Mouse (Mus musculus) lung, postnatal 0 days (tissue): ENCODE results near the gene Slc35c2. TPM values are rescaled to one million over a fixed set of nuclear protein-coding genes. Genes with fewer than 3 reads are reported as not detected.
A peak's percentile ranks its signal among the peaks of the same experiment; 100 is the strongest.

Experiments used
- ATAC-seq: fragments of 200-750 bp; cut with Nextera tagmentation; 2 replicates; pipeline ENCODE4 v1.8.0; 2017; ENCODE audit warnings: moderate library complexity
- DNase-seq: peaks from one replicate; pipeline ENCODE4 v3.0.0-alpha.2; 2016; ENCODE audit warnings: low spot score
- H3K27ac ChIP-seq: fragments of 300-500 bp; sonication (generic); 2 replicates; pipeline ENCODE4 v1.5.1; 2014; ENCODE audit warnings: antibody characterized with exemption, mild to moderate bottlenecking, low read length, mixed read lengths
- H3K27me3 ChIP-seq: fragments of 300-500 bp; sonication (generic); replicated peaks from 2 replicates; pipeline ENCODE4 v1.6.1; 2014; ENCODE audit warnings: low read length, mixed read lengths; ENCODE audit not compliant: insufficient read depth
- H3K36me3 ChIP-seq: fragments of 300-500 bp; sonication (generic); 2 replicates; pipeline ENCODE4 v1.6.1; 2014; ENCODE audit warnings: low read length, mixed read lengths; ENCODE audit not compliant: insufficient read depth
- H3K4me1 ChIP-seq: fragments of 300-500 bp; sonication (generic); 2 replicates; pipeline ENCODE4 v1.6.1; 2014; ENCODE audit warnings: antibody characterized with exemption, low read depth, low read length, mixed read lengths; ENCODE audit not compliant: insufficient read depth
- H3K4me2 ChIP-seq: fragments of 300-500 bp; sonication (generic); replicated peaks from 2 replicates; pipeline ENCODE4 v1.6.1; 2014; ENCODE audit warnings: low read depth, mild to moderate bottlenecking, low read length, moderate library complexity, mixed read lengths
- H3K4me3 ChIP-seq: fragments of 300-500 bp; sonication (generic); 2 replicates; pipeline ENCODE4 v1.5.1; 2014; ENCODE audit warnings: low read depth, low read length
- H3K9ac ChIP-seq: fragments of 300-500 bp; sonication (generic); replicated peaks from 2 replicates; pipeline ENCODE4 v1.6.1; 2014; ENCODE audit warnings: low read depth, mild to moderate bottlenecking
- H3K9me3 ChIP-seq: fragments of 300-500 bp; sonication (generic); 2 replicates; pipeline ENCODE4 v1.6.1; 2016; ENCODE audit warnings: low read length, mixed read lengths
- CTCF ChIP-seq: IDR thresholded peaks from 2 replicates; pipeline ENCODE4 v1.5.1; 2016; ENCODE audit warnings: antibody characterized with exemption, mild to moderate bottlenecking
- EP300 ChIP-seq: IDR thresholded peaks from 2 replicates; pipeline ENCODE4 v1.6.1; 2016; ENCODE audit warnings: antibody characterized with exemption, mild to moderate bottlenecking, control low read depth
- WGBS: fragments of 180-500 bp; shearing (Covaris S2); extraction: QIAGEN DNeasy Blood & Tissue Kit; methylation state at CpG from one replicate; pipeline ENCODE4 v1.1.7; 2014; 5-methylcytosine and 5-hydroxymethylcytosine counted together
- polyA plus RNA-seq: library from polyadenylated mRNA; unstranded; fragments of >200 nt; fragmentation: Nextera tagmentation; extraction: Ambion mirVana; gene quantifications from 2 replicates; pipeline ENCODE4 v1.2.1, GENCODE M21; 2015

The Slc35c2 gene
- polyA plus RNA-seq, 1 experiment from 2014 or later, result 42.8 TPM

GRCm38 (mm10) chr2:165234613-165235291, 52.9 kb downstream of the Slc35c2 start, which contains the start of gene Cdh22:
TSS of gene Cdh22 (minus strand) at chr2:165234853.
- no peak for TF ChIP-seq EP300
- peak; percentile 60 for TF ChIP-seq CTCF
- Histone ChIP-seq H3K9me3 (no peaks in the 10 kb centered on the region), H3K27me3 (peaks cover 58% of the 10 kb centered on the region), H3K9ac (no peak within 1 kb of the TSS), H3K27ac (no peak within 1 kb of the TSS), H3K36me3 (no peaks in the 10 kb centered on the region), H3K4me1 (0 out of 2 replicates have a peak, but pooled peaks cover 2% of the 10 kb centered on the region), H3K4me3 (peak within 1 kb of the TSS; percentile 49), H3K4me2 (peak within 1 kb of the TSS; percentile 92)
- ATAC-seq (peak; percentile 78), DNase-seq (peak; percentile 73)
- WGBS, result 3% methylated on average over 26 of the region's 60 CpGs

GRCm38 (mm10) chr2:165234291-165234612, 53.4 kb downstream of the Slc35c2 start:
- TF ChIP-seq CTCF, result no peak
- no peak for TF ChIP-seq EP300
- no peaks in the 10 kb centered on the region for H3K9me3 ChIP-seq
- ATAC-seq (peak; percentile 19; the same call in 1 of the 2 replicates), DNase-seq (peak; percentile 10)
- H3K27ac ChIP-seq, result no peak overlapping the region
- peak overlapping the region; percentile 49 for H3K4me3 ChIP-seq
- H3K36me3 ChIP-seq, result no peaks in the 10 kb centered on the region
- peak overlapping the region; percentile 92 for H3K4me2 ChIP-seq
- 0 out of 2 replicates have a peak, but pooled peaks cover 2% of the 10 kb centered on the region for H3K4me1 ChIP-seq
- peaks cover 53% of the 10 kb centered on the region for H3K27me3 ChIP-seq
- 1% methylated on average over 32 of the region's 41 CpGs for WGBS
- H3K9ac ChIP-seq, result no peak overlapping the region

GRCm38 (mm10) chr2:165233491-165234290, 54.0 kb downstream of the Slc35c2 start:
- Histone ChIP-seq H3K27me3 (peaks cover 50% of the 10 kb centered on the region), H3K4me1 (0 out of 2 replicates have a peak, but pooled peaks cover 2% of the 10 kb centered on the region), H3K9me3 (no peaks in the 10 kb centered on the region), H3K36me3 (no peaks in the 10 kb centered on the region), H3K27ac (no peak overlapping the region), H3K4me2 (peak overlapping the region; percentile 92), H3K9ac (no peak overlapping the region), H3K4me3 (peak overlapping the region; percentile 49)
- WGBS, result 2% methylated on average over 59 of the region's 82 CpGs
- TF ChIP-seq EP300 (no peak), CTCF (peak; percentile 70)
- ATAC-seq (peak; percentile 30; the same call in 1 of the 2 replicates), DNase-seq (peak; percentile 43)

- no peaks in the 10 kb centered on the region for H3K9me3 ChIP-seq
- no peak overlapping the region for H3K4me2 ChIP-seq
- H3K36me3 ChIP-seq, result no peaks in the 10 kb centered on the region
- peaks cover 29% of the 10 kb centered on the region for H3K27me3 ChIP-seq
- WGBS, result 66% methylated on average over 11 of the region's 11 CpGs
- no peak for ATAC-seq
- no peak overlapping the region for H3K9ac ChIP-seq
- DNase-seq, result peak; percentile 33
- no peak overlapping the region for H3K27ac ChIP-seq
- no peak overlapping the region for H3K4me3 ChIP-seq
- TF ChIP-seq EP300 (no peak), CTCF (no peak)
- no peaks in the 10 kb centered on the region for H3K4me1 ChIP-seq
Measured at GRCm38 (mm10) chr2:165229050-165229449, 58.6 kb downstream of the Slc35c2 start.

Other genes starting within 250 kb of the Slc35c2 start
- gene Cd40, start 232.2 kb downstream of the Slc35c2 start, polyA plus RNA-seq, result 57.9 and 77.5 TPM in 2 replicates
- not detected in 2 replicates for gene 1700025C18Rik, start 197.1 kb downstream of the Slc35c2 start, polyA plus RNA-seq
- gene Cdh22, start 53.0 kb downstream of the Slc35c2 start, polyA plus RNA-seq, result 1.0 and 1.8 TPM in 2 replicates
- gene Elmo2, start 38.6 kb upstream of the Slc35c2 start, polyA plus RNA-seq, result 61.1 and 66.4 TPM in 2 replicates
- gene Zfp663, start 80.9 kb upstream of the Slc35c2 start, polyA plus RNA-seq, result 1.2 and 2.0 TPM in 2 replicates
- gene Zfp334, start 100.4 kb upstream of the Slc35c2 start, polyA plus RNA-seq, result 2.5 and 2.6 TPM in 2 replicates
- gene Ocstamp, start 112.5 kb upstream of the Slc35c2 start, polyA plus RNA-seq, result 0.15 and 0.20 TPM in 2 replicates
- 0.65 and 0.90 TPM in 2 replicates for gene Slc13a3, start 185.4 kb upstream of the Slc35c2 start, polyA plus RNA-seq
- gene Trp53rka, start 205.5 kb upstream of the Slc35c2 start, polyA plus RNA-seq, result 21.5 and 22.5 TPM in 2 replicates
- gene Slc2a10, start 215.9 kb upstream of the Slc35c2 start, polyA plus RNA-seq, result 6.7 and 6.9 TPM in 2 replicates